24 mouse cellular contexts compared by ENCODE assay signal in genomic region chr3:138578867-138579266, GRCm38 (mm10).
"Had no signal": no experiment of that assay in that cellular context is flagged by ENCODE, and none has a peak within 500 bp of the region (broad histone marks: within the 10 kb centered on the region; RNA-seq: fewer than 3 reads in every experiment).

No protein-coding gene starts in this region.

- H3K36me3 ChIP-seq: heart, embryonic 12.5 days; hindbrain, embryonic 13.5 days; hindbrain, embryonic 15.5 days; kidney, embryonic 15.5 days; limb, embryonic 10.5 days; limb, embryonic 12.5 days had no signal

- H3K27me3 ChIP-seq: heart, embryonic 12.5 days; hindbrain, embryonic 13.5 days; hindbrain, embryonic 15.5 days; kidney, embryonic 15.5 days; limb, embryonic 12.5 days had no signal

- H3K9ac ChIP-seq: heart, embryonic 12.5 days; hindbrain, embryonic 13.5 days; hindbrain, embryonic 15.5 days; kidney, embryonic 15.5 days; limb, embryonic 12.5 days had no signal

- DNase-seq: gastrocnemius, adult 2 months; gastrocnemius, postnatal 10 days; gastrocnemius, postnatal 25 days; heart, adult 18-20 months; heart, postnatal 10 days; heart, postnatal 4 days; kidney, adult 11 months; kidney, adult 2 months; kidney, adult 9 months; kidney, postnatal 14 days; kidney, postnatal 36 days; layer of hippocampus, adult 9-11 months; liver had no signal

- ATAC-seq: hindbrain, postnatal 0 days; intestine, embryonic 16.5 days had no signal

- H3K4me3 ChIP-seq: gastrocnemius, adult 2 months; heart, embryonic 12.5 days; hindbrain, embryonic 13.5 days; hindbrain, embryonic 15.5 days; kidney, embryonic 15.5 days; left cerebral cortex, adult 2 months; limb, embryonic 10.5 days; limb, embryonic 12.5 days had no signal

- H3K4me2 ChIP-seq: heart, embryonic 12.5 days; hindbrain, embryonic 13.5 days; hindbrain, embryonic 15.5 days; kidney, embryonic 15.5 days; limb, embryonic 12.5 days; liver, embryonic 11.5 days had no signal

- H3K27ac ChIP-seq: gastrocnemius, adult 2 months; hindbrain, embryonic 13.5 days; hindbrain, embryonic 15.5 days; hindbrain, postnatal 0 days; kidney, embryonic 15.5 days; kidney, postnatal 0 days; left cerebral cortex, adult 2 months; limb, embryonic 10.5 days; limb, embryonic 12.5 days had no signal

- H3K9me3 ChIP-seq: hindbrain, embryonic 15.5 days; kidney, embryonic 15.5 days; limb, embryonic 10.5 days had no signal

- H3K4me1 ChIP-seq: hindbrain, embryonic 13.5 days; hindbrain, embryonic 15.5 days; kidney, embryonic 15.5 days; limb, embryonic 10.5 days; limb, embryonic 12.5 days had no signal
